Mouse (Mus musculus): ENCODE data around the gene Epha1. TPM values are rescaled to one million over a fixed set of nuclear protein-coding genes. Genes with fewer than 3 reads are reported as not detected.
A peak's percentile ranks its signal among the peaks of the same experiment; 100 is the strongest.

Gene Epha1
- polyA plus RNA-seq, 1 experiment from 2014 or later: 7.8 TPM

GRCm38 (mm10) chr6:42339981-42340380, 33.1 kb downstream of the Epha1 start:
- WGBS: 85% methylated on average over 5 of the region's 5 CpGs
- no peaks in the 10 kb centered on the region for H3K4me1 ChIP-seq (replicated peaks)

GRCm38 (mm10) chr6:42339189-42339588, 33.9 kb downstream of the Epha1 start:
- Histone ChIP-seq H3K4me1 (replicated peaks) (no peaks in the 10 kb centered on the region), H3K9me3 (no peaks in the 10 kb centered on the region), H3K4me2 (no peak overlapping the region), H3K27me3 (no peaks in the 10 kb centered on the region), H3K9ac (replicated peaks) (no peak overlapping the region), H3K36me3 (no peaks in the 10 kb centered on the region), H3K27ac (no peak overlapping the region), H3K4me3 (replicated peaks) (no peak overlapping the region)
- ATAC-seq (ENCODE audit: insufficient number of reproducible peaks, insufficient read depth, low FRiP score, low TSS enrichment, low read depth): no peak
- WGBS: 86% methylated on average over 2 of the region's 2 CpGs

More at GRCm38 (mm10) chr6:42339981-42340380, 33.1 kb downstream of the Epha1 start:
- no peaks in the 10 kb centered on the region for H3K9me3 ChIP-seq
- H3K4me2 ChIP-seq: no peak overlapping the region
- H3K9ac ChIP-seq (replicated peaks): no peak overlapping the region
- no peak for ATAC-seq (ENCODE audit: insufficient number of reproducible peaks, insufficient read depth, low FRiP score, low TSS enrichment, low read depth)
- no peak overlapping the region for H3K27ac ChIP-seq
- no peaks in the 10 kb centered on the region for H3K27me3 ChIP-seq
- no peaks in the 10 kb centered on the region for H3K36me3 ChIP-seq
- no peak overlapping the region for H3K4me3 ChIP-seq (replicated peaks)

GRCm38 (mm10) chr6:42330946-42331345, 42.1 kb downstream of the Epha1 start:
- 90% methylated on average over 3 of the region's 3 CpGs for WGBS
- no peaks in the 10 kb centered on the region for H3K9me3 ChIP-seq
- H3K4me1 ChIP-seq (replicated peaks): no peaks in the 10 kb centered on the region
- H3K9ac ChIP-seq (replicated peaks): no peak overlapping the region
- H3K4me3 ChIP-seq (replicated peaks): no peak overlapping the region
- H3K4me2 ChIP-seq: no peak overlapping the region
- H3K36me3 ChIP-seq: no peaks in the 10 kb centered on the region
- ATAC-seq (ENCODE audit: insufficient number of reproducible peaks, insufficient read depth, low FRiP score, low TSS enrichment, low read depth): no peak
- H3K27ac ChIP-seq: no peak overlapping the region
- no peaks in the 10 kb centered on the region for H3K27me3 ChIP-seq

- ATAC-seq (ENCODE audit: insufficient number of reproducible peaks, insufficient read depth, low FRiP score, low TSS enrichment, low read depth): no peak
- WGBS: 69% methylated on average over 3 of the region's 3 CpGs
- H3K36me3 ChIP-seq: no peaks in the 10 kb centered on the region
Measured at GRCm38 (mm10) chr6:42330216-42330615, 42.9 kb downstream of the Epha1 start.

GRCm38 (mm10) chr6:42328757-42329156, 44.3 kb downstream of the Epha1 start:
- Histone ChIP-seq H3K36me3 (no peaks in the 10 kb centered on the region), H3K9me3 (no peaks in the 10 kb centered on the region), H3K9ac (replicated peaks) (no peak overlapping the region), H3K27me3 (peaks cover 12% of the 10 kb centered on the region), H3K27ac (no peak overlapping the region), H3K4me1 (replicated peaks) (peaks cover 3% of the 10 kb centered on the region), H3K4me3 (replicated peaks) (no peak overlapping the region), H3K4me2 (no peak overlapping the region)
- no peak for ATAC-seq (ENCODE audit: insufficient number of reproducible peaks, insufficient read depth, low FRiP score, low TSS enrichment, low read depth)
- WGBS: 76% methylated on average over 3 of the region's 3 CpGs

More at GRCm38 (mm10) chr6:42330216-42330615, 42.9 kb downstream of the Epha1 start:
- H3K4me3 ChIP-seq (replicated peaks): no peak overlapping the region
- no peak overlapping the region for H3K4me2 ChIP-seq
- H3K9ac ChIP-seq (replicated peaks): no peak overlapping the region
- H3K27ac ChIP-seq: no peak overlapping the region
- no peaks in the 10 kb centered on the region; the same call in 1 of the 2 replicates for H3K4me1 ChIP-seq (replicated peaks)
- H3K27me3 ChIP-seq: no peaks in the 10 kb centered on the region
- no peaks in the 10 kb centered on the region for H3K9me3 ChIP-seq

GRCm38 (mm10) chr6:42326509-42326908, 46.6 kb downstream of the Epha1 start:
- Histone ChIP-seq H3K9me3 (no peaks in the 10 kb centered on the region), H3K27me3 (peaks cover 35% of the 10 kb centered on the region), H3K9ac (replicated peaks) (no peak overlapping the region), H3K4me2 (no peak overlapping the region), H3K4me3 (replicated peaks) (no peak overlapping the region), H3K36me3 (no peaks in the 10 kb centered on the region), H3K4me1 (replicated peaks) (peaks cover 10% of the 10 kb centered on the region), H3K27ac (no peak overlapping the region)
- ATAC-seq (ENCODE audit: insufficient number of reproducible peaks, insufficient read depth, low FRiP score, low TSS enrichment, low read depth): no peak
- WGBS: 93% methylated on average over 3 of the region's 3 CpGs

GRCm38 (mm10) chr6:42325268-42325609, 47.8 kb downstream of the Epha1 start:
- H3K36me3 ChIP-seq: no peaks in the 10 kb centered on the region
- H3K27ac ChIP-seq: no peak overlapping the region
- peaks cover 10% of the 10 kb centered on the region for H3K4me1 ChIP-seq (replicated peaks)
- H3K4me3 ChIP-seq (replicated peaks): peak overlapping the region; percentile 72
- H3K4me2 ChIP-seq: peak overlapping the region; percentile 96
- ATAC-seq (ENCODE audit: insufficient number of reproducible peaks, insufficient read depth, low FRiP score, low TSS enrichment, low read depth): no peak
- 3% methylated on average over 7 of the region's 7 CpGs for WGBS
- H3K9me3 ChIP-seq: no peaks in the 10 kb centered on the region
- H3K9ac ChIP-seq (replicated peaks): peak overlapping the region; percentile 77
- H3K27me3 ChIP-seq: peaks cover 43% of the 10 kb centered on the region

- 0 out of 2 replicates have a peak within 1 kb of the TSS, but pooled peaks have one; percentile 53 for H3K27ac ChIP-seq
- peak within 1 kb of the TSS; percentile 72 for H3K4me3 ChIP-seq (replicated peaks)
- H3K4me2 ChIP-seq: peak within 1 kb of the TSS; percentile 96
- no peaks in the 10 kb centered on the region for H3K36me3 ChIP-seq
- peak within 1 kb of the TSS; percentile 77 for H3K9ac ChIP-seq (replicated peaks)
- WGBS: 1% methylated on average over 48 of the region's 68 CpGs
- peak; percentile 76 for ATAC-seq (ENCODE audit: insufficient number of reproducible peaks, insufficient read depth, low FRiP score, low TSS enrichment, low read depth)
- H3K4me1 ChIP-seq (replicated peaks): peaks cover 10% of the 10 kb centered on the region
- H3K27me3 ChIP-seq: peaks cover 43% of the 10 kb centered on the region
- H3K9me3 ChIP-seq: no peaks in the 10 kb centered on the region
Measured at GRCm38 (mm10) chr6:42324482-42325267, 48.4 kb downstream of the Epha1 start, which contains the start of gene Fam131b. Gene Fam131b (minus strand): TSS chr6:42324643.

- no peaks in the 10 kb centered on the region for H3K9me3 ChIP-seq
- H3K4me1 ChIP-seq (replicated peaks): peaks cover 10% of the 10 kb centered on the region
- H3K9ac ChIP-seq (replicated peaks): peak overlapping the region; percentile 77
- peak; percentile 71 for ATAC-seq (ENCODE audit: insufficient number of reproducible peaks, insufficient read depth, low FRiP score, low TSS enrichment, low read depth)
- no peaks in the 10 kb centered on the region for H3K36me3 ChIP-seq
- peaks cover 43% of the 10 kb centered on the region for H3K27me3 ChIP-seq
- 0 out of 2 replicates have a peak overlapping the region, but pooled peaks have one; percentile 19 for H3K27ac ChIP-seq
- peak overlapping the region; percentile 96 for H3K4me2 ChIP-seq
- H3K4me3 ChIP-seq (replicated peaks): peak overlapping the region; percentile 72
- 1% methylated on average over 19 of the region's 32 CpGs for WGBS
Measured at GRCm38 (mm10) chr6:42324067-42324481, 49.0 kb downstream of the Epha1 start.

- peak overlapping the region; percentile 77 for H3K9ac ChIP-seq (replicated peaks)
- ATAC-seq (ENCODE audit: insufficient number of reproducible peaks, insufficient read depth, low FRiP score, low TSS enrichment, low read depth): peak; percentile 52
- peak overlapping the region; percentile 96 for H3K4me2 ChIP-seq
- peaks cover 43% of the 10 kb centered on the region for H3K27me3 ChIP-seq
- 2% methylated on average over 28 of the region's 28 CpGs for WGBS
- H3K4me1 ChIP-seq (replicated peaks): peaks cover 10% of the 10 kb centered on the region
- peak overlapping the region; percentile 72 for H3K4me3 ChIP-seq (replicated peaks)
- H3K27ac ChIP-seq: no peak overlapping the region
- H3K36me3 ChIP-seq: no peaks in the 10 kb centered on the region; the same call in 1 of the 2 replicates
- no peaks in the 10 kb centered on the region for H3K9me3 ChIP-seq
Measured at GRCm38 (mm10) chr6:42323371-42324066, 49.5 kb downstream of the Epha1 start.

- no peak overlapping the region for H3K4me3 ChIP-seq (replicated peaks)
- 74% methylated on average over 4 of the region's 4 CpGs for WGBS
- no peak overlapping the region for H3K4me2 ChIP-seq
- peaks cover 2% of the 10 kb centered on the region; the same call in 1 of the 2 replicates for H3K4me1 ChIP-seq (replicated peaks)
- H3K27ac ChIP-seq: no peak overlapping the region
- no peaks in the 10 kb centered on the region for H3K9me3 ChIP-seq
- no peak for ATAC-seq (ENCODE audit: insufficient number of reproducible peaks, insufficient read depth, low FRiP score, low TSS enrichment, low read depth)
- peaks cover 26% of the 10 kb centered on the region for H3K27me3 ChIP-seq
- peaks cover 7% of the 10 kb centered on the region for H3K36me3 ChIP-seq
- H3K9ac ChIP-seq (replicated peaks): no peak overlapping the region
Measured at GRCm38 (mm10) chr6:42318293-42318692, 54.8 kb downstream of the Epha1 start.
